Mouse (Mus musculus): ENCODE data around the gene Gm14124.

DNA sequence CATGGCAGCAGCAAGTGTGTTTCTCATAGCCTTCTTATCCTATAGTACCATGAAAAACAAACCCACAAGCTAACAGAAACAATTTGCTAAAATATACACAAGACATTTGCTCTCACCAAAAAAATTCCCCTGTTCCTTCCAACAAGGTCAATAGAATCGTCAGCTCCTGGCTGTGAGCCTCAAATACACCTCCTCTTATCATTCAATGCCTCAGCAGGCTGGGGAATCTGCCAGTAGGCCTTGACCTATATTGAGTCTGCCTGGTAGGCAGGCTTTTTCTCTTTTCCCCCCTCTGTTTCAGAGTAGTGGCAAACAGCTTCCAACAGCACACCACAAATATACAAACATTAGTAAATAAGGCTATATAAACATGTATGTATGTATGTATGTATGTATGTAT, 41.8 kb downstream of the Gm14124 start:
- TF ChIP-seq POLR2A (IDR thresholded peaks at IDR 0.05; ENCODE audit: borderline replicate concordance, low read depth, low read length) (no peak), CTCF (IDR thresholded peaks at IDR 0.05; ENCODE audit: low read depth, low read length) (no peak)
